Mouse (Mus musculus): Measurements from ENCODE around the gene Vwa2. TPM values are rescaled to one million over a fixed set of nuclear protein-coding genes. Genes with fewer than 3 reads are reported as not detected.

Vwa2 gene
- 0.22 and 0.23 TPM in 2 replicates for polyA plus RNA-seq (2016; fragmentation: Nextera tagmentation; extraction: Ambion mirVana)

DNA sequence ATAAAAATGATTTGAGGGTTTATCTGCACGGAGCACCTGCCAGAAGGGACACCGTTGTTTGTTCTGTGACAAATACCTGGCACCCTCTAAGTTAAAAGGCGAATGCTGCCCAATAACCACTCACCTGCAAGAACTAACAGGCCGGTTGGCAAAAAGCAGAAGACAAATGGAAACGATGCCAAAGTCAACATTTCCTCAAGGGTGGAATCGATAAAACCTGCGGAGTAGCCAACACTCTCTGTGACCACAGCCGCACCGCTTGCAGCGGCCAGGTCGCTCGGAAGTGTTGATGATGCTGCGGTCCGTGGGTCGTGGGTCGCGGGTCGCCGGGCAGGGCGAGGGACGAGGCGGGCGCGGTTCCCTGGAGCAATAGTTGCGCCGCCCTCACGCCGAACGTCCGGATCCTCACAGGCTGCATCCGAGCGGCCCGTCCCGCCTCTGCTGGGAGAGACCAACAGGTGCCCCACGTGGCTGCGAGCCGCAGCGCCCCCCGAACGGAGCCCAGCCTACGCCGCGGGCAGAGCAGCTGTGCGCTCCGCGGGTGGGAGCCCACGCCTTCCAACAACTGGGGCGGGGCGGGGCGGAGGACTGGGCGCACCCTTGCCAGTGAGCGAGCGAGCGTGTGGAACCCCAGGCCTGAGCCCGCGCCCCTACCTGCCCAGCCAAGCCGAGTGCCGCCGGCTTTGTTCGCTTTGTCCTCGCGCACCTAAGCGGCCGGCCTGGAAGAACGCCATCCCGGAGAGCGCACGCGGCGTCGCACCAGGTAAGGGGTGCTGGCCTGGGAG lies at the start of gene Vwa2:
TSS of gene Vwa2 (plus strand) at position 434 of the 785 bp plus-strand sequence.
- H3K4me1 ChIP-seq (replicated peaks): peaks cover 19% of the 10 kb centered on the region
- peak within 1 kb of the TSS; percentile 62; the same call in 1 of the 2 replicates for H3K9ac ChIP-seq
- peaks cover 68% of the 10 kb centered on the region for H3K27me3 ChIP-seq (replicated peaks)
- peak within 1 kb of the TSS; percentile 97 for H3K4me2 ChIP-seq
- ATAC-seq (ENCODE audit: insufficient number of reproducible peaks, low FRiP score): no peak
- H3K4me3 ChIP-seq: peak within 1 kb of the TSS; percentile 58
- 3% methylated on average over 71 of the region's 71 CpGs for WGBS
- H3K36me3 ChIP-seq: no peaks in the 10 kb centered on the region
- no peak within 1 kb of the TSS for H3K27ac ChIP-seq (ENCODE audit: poor library complexity, severe bottlenecking)
- no peaks in the 10 kb centered on the region for H3K9me3 ChIP-seq (replicated peaks)

DNA sequence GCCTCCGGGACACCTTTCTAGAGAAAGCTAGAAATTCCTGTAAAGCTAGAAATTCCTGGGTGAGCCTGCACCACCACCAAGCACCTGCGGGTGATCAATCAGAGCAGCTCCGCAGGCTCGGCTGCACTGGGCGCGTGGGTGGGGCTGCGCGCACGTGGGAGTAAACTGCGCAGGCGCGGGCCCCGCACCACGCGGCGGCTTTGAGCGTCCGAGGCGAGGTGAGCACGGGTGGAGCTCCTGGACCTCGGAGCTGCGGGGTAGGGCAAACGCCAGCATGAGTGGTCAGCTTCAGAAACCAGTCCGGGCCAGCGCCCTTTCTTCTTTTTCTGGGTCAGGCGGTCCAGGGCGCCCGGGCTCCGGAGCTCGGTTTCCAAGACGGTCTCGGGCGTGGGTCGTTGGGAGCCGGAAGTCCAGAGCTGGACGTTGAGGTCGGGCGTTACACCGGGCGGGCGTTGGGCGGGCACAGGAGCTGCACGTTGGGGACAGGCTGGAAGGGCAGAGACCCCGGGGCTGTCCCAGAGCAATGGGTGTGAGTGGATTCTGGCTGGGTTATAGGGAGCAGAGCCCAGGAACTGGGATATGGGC lies 47.9 kb upstream of the Vwa2 start, which contains the start of gene Tdrd1:
TSS of gene Tdrd1 (plus strand) at position 163 of the 585 bp plus-strand sequence.
- Histone ChIP-seq H3K36me3 (no peaks in the 10 kb centered on the region), H3K9me3 (replicated peaks) (no peaks in the 10 kb centered on the region), H3K27me3 (replicated peaks) (peaks cover 21% of the 10 kb centered on the region), H3K4me1 (replicated peaks) (peaks cover 10% of the 10 kb centered on the region), H3K4me3 (peak within 1 kb of the TSS; percentile 31), H3K4me2 (peak within 1 kb of the TSS; percentile 61), H3K27ac (ENCODE audit: poor library complexity, severe bottlenecking) (no peak within 1 kb of the TSS), H3K9ac (no peak within 1 kb of the TSS)
- ATAC-seq (ENCODE audit: insufficient number of reproducible peaks, low FRiP score): no peak
- WGBS: 42% methylated on average over 44 of the region's 44 CpGs

DNA sequence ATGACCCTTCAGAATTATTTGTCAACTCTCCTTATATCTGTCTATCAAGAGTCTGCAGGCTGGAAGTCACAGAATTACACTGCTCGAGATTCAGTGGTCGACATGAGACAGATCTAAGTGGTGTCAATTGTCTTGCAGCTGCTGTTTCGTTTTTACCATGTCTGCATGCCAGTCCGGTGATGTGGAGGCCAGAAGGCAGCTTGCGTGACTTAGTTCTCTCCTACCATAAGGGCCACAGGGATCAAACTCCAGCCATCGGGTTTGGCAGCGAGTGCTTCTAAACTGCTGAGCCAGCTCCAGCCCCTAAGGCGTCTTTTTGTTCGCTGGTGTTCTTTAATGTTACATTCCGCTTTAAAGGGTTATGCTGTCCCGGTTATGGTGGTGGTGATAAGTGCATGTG lies 45.7 kb upstream of the Vwa2 start:
- no peak overlapping the region for H3K9ac ChIP-seq
- H3K9me3 ChIP-seq (replicated peaks): no peaks in the 10 kb centered on the region
- H3K27me3 ChIP-seq (replicated peaks): peaks cover 23% of the 10 kb centered on the region
- H3K4me3 ChIP-seq: no peak overlapping the region
- H3K27ac ChIP-seq (ENCODE audit: poor library complexity, severe bottlenecking): no peak overlapping the region
- 79% methylated on average over 11 of the region's 11 CpGs for WGBS
- H3K4me2 ChIP-seq: no peak overlapping the region
- H3K4me1 ChIP-seq (replicated peaks): peaks cover 6% of the 10 kb centered on the region; the same call in 1 of the 2 replicates
- ATAC-seq (ENCODE audit: insufficient number of reproducible peaks, low FRiP score): no peak
- no peaks in the 10 kb centered on the region for H3K36me3 ChIP-seq

DNA sequence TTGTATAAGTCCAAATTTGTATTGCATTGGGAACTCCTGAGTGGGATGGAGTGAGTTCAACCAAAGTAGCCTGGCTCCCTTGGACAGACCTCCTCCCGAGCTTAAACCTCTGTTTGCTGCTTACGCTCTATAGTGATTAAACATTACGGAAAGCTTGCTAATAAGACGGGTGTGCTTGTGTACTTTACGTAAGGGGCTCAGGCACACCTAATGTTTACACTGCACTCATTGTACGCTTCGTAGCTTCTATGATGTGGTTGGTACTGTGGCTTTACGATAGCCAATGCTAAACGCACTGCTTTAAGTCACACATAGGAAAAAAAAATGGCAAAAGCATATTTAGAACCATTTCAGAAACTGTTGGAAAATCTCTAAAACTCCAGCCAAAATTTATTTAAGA lies 44.8 kb upstream of the Vwa2 start:
- peaks cover 19% of the 10 kb centered on the region for H3K27me3 ChIP-seq (replicated peaks)
- 90% methylated on average over 9 of the region's 9 CpGs for WGBS
- no peak overlapping the region for H3K4me3 ChIP-seq

DNA sequence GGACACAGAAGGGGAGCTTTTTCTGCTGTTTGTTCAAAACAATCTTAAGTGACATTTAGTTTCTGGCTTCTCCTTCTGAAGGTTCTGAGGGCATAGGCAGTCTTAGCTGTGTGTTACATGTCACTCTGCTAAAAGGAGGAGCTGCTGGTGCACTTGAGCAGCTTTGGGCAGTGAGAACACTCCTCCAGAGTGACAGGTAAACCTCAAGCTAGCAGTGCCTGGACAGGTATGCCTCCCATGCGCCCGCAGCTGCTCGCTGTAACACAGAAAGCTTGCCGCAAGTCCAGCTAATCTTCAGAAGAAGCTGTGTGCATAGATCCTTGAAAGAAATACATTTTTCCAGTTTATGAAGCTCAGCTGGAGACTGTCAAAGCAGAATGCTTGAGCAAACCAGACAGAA lies 43.9 kb upstream of the Vwa2 start:
- Histone ChIP-seq H3K27me3 (replicated peaks) (peaks cover 17% of the 10 kb centered on the region), H3K9me3 (replicated peaks) (no peaks in the 10 kb centered on the region), H3K4me2 (no peak overlapping the region), H3K4me3 (no peak overlapping the region), H3K4me1 (replicated peaks) (peaks cover 6% of the 10 kb centered on the region; the same call in 1 of the 2 replicates), H3K36me3 (no peaks in the 10 kb centered on the region), H3K9ac (no peak overlapping the region), H3K27ac (ENCODE audit: poor library complexity, severe bottlenecking) (no peak overlapping the region)
- WGBS: 92% methylated on average over 4 of the region's 4 CpGs
- ATAC-seq (ENCODE audit: insufficient number of reproducible peaks, low FRiP score): no peak

More for the DNA sequence above, 44.8 kb upstream of the Vwa2 start:
- H3K27ac ChIP-seq (ENCODE audit: poor library complexity, severe bottlenecking): no peak overlapping the region
- H3K9me3 ChIP-seq (replicated peaks): no peaks in the 10 kb centered on the region
- H3K36me3 ChIP-seq: no peaks in the 10 kb centered on the region
- H3K4me1 ChIP-seq (replicated peaks): peaks cover 6% of the 10 kb centered on the region; the same call in 1 of the 2 replicates
- no peak for ATAC-seq (ENCODE audit: insufficient number of reproducible peaks, low FRiP score)
- H3K4me2 ChIP-seq: no peak overlapping the region
- H3K9ac ChIP-seq: no peak overlapping the region

DNA sequence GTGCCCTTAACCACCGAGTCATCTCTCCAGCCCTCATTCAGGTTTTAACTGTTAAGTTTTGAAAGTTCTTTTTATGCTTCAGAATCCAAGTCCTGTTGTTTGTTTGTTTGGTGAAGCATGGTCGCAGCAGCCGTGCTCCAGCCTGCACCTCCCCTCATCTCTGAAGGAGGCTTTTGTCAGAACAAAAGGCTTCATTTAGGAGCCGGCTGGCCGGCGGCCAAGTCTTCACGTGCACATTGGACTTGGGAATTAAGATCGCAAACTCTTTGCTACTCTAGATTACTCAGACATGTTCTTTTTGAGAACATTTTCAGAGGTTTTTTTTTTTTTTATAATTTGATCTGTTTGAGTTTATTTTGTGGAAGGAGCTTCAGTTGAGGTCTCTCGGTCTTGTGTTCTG lies 38.7 kb upstream of the Vwa2 start:
- H3K4me3 ChIP-seq: no peak overlapping the region
- no peak overlapping the region for H3K4me2 ChIP-seq
- no peaks in the 10 kb centered on the region for H3K36me3 ChIP-seq
- H3K9me3 ChIP-seq (replicated peaks): no peaks in the 10 kb centered on the region
- no peak overlapping the region for H3K27ac ChIP-seq (ENCODE audit: poor library complexity, severe bottlenecking)
- no peak for ATAC-seq (ENCODE audit: insufficient number of reproducible peaks, low FRiP score)
- 72% methylated on average over 9 of the region's 9 CpGs for WGBS
- H3K9ac ChIP-seq: no peak overlapping the region
- H3K4me1 ChIP-seq (replicated peaks): 0 out of 2 replicates have a peak, but pooled peaks cover 5% of the 10 kb centered on the region
- 0 out of 2 replicates have a peak, but pooled peaks cover 5% of the 10 kb centered on the region for H3K27me3 ChIP-seq (replicated peaks)

DNA sequence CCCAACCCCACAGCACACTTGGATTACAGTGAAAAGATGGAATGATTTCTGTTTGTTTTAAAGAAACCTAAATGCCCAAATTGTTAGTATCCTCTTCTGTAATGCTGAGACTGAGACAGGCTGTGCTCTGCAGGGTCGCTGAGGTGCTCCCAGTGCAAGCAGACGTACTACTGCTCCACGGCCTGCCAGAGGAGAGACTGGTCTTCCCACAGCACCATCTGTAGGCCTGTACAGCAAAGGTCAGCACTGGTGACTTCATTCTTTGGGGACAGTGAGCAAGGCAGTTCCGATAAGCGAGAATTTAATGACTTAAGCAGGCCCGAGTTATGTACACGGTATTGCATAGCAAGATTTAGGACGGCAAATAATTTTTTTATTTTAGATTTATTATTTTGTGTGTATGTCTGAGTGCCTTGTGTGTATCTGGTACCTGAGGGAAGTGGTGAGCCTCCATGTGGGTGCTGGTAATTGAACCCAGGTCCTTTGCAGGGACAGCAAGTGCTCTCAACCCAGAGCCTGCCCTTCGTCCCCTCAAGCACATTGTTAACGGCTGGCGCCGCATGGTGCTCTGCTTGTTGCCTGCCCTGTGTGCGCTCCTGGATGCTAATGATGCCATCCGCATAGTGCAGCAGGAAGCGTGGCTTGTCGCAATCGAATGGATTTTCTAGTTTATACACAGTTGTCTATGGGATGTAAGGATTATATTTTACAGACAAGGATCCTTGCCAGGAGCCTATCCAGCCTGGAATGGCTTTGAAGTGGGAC lies 34.9 kb upstream of the Vwa2 start:
- H3K4me2 ChIP-seq: no peak overlapping the region
- no peaks in the 10 kb centered on the region for H3K27me3 ChIP-seq (replicated peaks)
- H3K9ac ChIP-seq: no peak overlapping the region
- no peaks in the 10 kb centered on the region for H3K36me3 ChIP-seq
- WGBS: 82% methylated on average over 17 of the region's 17 CpGs
- no peak overlapping the region for H3K4me3 ChIP-seq
- H3K9me3 ChIP-seq (replicated peaks): no peaks in the 10 kb centered on the region
- H3K27ac ChIP-seq (ENCODE audit: poor library complexity, severe bottlenecking): no peak overlapping the region
- no peak for ATAC-seq (ENCODE audit: insufficient number of reproducible peaks, low FRiP score)
- H3K4me1 ChIP-seq (replicated peaks): 0 out of 2 replicates have a peak, but pooled peaks cover 5% of the 10 kb centered on the region

DNA sequence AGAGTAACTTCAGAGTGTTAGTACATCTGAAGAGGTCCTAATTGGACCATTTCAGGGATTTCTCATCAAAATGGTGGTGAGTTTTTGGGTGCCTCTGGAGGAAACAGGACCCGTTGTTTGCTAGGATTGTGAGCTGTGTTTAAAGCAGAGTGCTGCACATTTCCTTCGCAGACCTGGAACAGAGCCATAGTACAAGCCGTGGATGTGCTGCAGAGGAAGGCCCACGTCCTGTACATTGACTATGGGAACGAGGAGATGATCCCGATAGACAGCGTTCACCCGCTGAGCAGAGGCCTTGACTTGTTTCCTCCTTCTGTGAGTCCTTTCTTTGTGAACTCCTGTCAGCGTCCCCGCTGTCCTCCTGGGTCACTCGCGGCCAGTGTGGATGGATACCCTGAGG lies 31.1 kb upstream of the Vwa2 start:
- Histone ChIP-seq H3K4me1 (replicated peaks) (no peaks in the 10 kb centered on the region), H3K4me3 (no peak overlapping the region), H3K27me3 (replicated peaks) (no peaks in the 10 kb centered on the region), H3K27ac (ENCODE audit: poor library complexity, severe bottlenecking) (no peak overlapping the region), H3K4me2 (no peak overlapping the region), H3K9me3 (replicated peaks) (0 out of 2 replicates have a peak, but pooled peaks cover 9% of the 10 kb centered on the region), H3K36me3 (no peaks in the 10 kb centered on the region), H3K9ac (no peak overlapping the region)
- no peak for ATAC-seq (ENCODE audit: insufficient number of reproducible peaks, low FRiP score)
- 76% methylated on average over 12 of the region's 12 CpGs for WGBS

DNA sequence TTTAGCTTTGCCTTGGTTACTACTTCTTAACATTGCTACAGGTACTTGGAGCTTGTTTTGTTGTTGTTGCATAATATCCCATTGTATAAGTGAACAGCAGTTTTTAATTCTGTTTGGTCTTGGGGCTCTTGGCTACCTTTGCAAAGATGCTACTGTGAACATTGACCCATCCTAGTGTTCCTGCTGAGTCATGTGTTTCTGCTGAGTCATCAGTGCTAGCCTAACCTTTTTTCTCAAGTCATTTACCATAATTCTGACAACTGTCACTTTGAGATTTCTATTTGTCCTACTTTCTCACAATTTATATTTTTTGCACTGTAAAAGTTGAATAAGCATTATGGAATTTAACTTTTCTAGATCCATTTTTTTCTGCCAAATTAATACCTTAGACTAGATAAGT lies 21.5 kb upstream of the Vwa2 start:
- H3K9me3 ChIP-seq (replicated peaks): no peaks in the 10 kb centered on the region
- no peak overlapping the region for H3K9ac ChIP-seq
- H3K4me2 ChIP-seq: no peak overlapping the region
- no peak overlapping the region for H3K27ac ChIP-seq (ENCODE audit: poor library complexity, severe bottlenecking)
- H3K4me3 ChIP-seq: no peak overlapping the region
- no peaks in the 10 kb centered on the region for H3K36me3 ChIP-seq
- no peak for ATAC-seq (ENCODE audit: insufficient number of reproducible peaks, low FRiP score)
- H3K4me1 ChIP-seq (replicated peaks): peaks cover 16% of the 10 kb centered on the region
- H3K27me3 ChIP-seq (replicated peaks): no peaks in the 10 kb centered on the region

DNA sequence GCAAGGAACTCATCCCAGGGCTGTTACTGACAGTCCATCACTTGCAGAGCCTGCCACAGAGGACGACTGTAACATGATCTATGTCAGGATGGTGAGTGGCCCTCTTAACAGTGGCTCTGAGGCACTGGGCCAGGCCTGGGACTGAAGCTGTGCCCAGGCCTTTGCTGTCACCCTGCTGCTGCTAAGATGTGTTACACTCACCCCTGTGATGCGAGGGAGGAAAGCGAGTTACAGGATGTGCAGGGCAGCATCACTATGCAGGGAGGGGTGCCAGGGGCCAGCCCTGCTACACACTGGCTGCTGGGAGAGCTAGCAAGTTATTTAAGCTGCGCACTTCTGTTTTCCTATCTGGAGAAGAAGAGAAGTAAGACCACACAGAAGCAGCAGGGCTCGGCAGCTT lies 17.6 kb upstream of the Vwa2 start:
- ATAC-seq (ENCODE audit: insufficient number of reproducible peaks, low FRiP score): peak; percentile 45; the same call in 1 of the 2 replicates
- peaks cover 13% of the 10 kb centered on the region for H3K4me1 ChIP-seq (replicated peaks)
- no peaks in the 10 kb centered on the region for H3K9me3 ChIP-seq (replicated peaks)
- H3K4me3 ChIP-seq: no peak overlapping the region
- H3K36me3 ChIP-seq: no peaks in the 10 kb centered on the region
- no peaks in the 10 kb centered on the region for H3K27me3 ChIP-seq (replicated peaks)
- H3K27ac ChIP-seq (ENCODE audit: poor library complexity, severe bottlenecking): 0 out of 2 replicates have a peak overlapping the region, but pooled peaks have one; percentile 0
- H3K4me2 ChIP-seq: no peak overlapping the region
- H3K9ac ChIP-seq: no peak overlapping the region
- whole genome bisulfite sequencing: 23% methylated on average over 5 of the region's 5 CpGs

DNA sequence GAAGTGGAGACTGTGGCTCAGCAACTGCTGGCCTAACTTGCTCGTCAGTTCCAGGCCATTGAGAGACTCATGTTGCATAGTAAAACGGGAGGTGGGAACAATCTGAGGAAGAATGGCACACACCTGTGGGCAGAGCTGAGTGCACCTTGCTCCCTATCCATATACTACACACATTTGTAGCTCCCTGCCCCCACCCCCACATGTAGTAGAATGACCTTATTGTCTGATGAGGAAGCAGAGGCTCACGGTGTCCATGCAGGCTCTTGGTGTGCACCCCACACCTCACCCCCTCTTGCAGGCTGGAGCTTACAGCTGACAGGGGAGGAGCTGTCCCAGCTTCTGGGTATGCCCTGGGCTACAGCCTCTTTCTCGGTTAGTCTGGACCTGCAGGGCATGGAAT lies 6.3 kb upstream of the Vwa2 start:
- Histone ChIP-seq H3K4me3 (no peak overlapping the region), H3K27me3 (replicated peaks) (peaks cover 20% of the 10 kb centered on the region), H3K9ac (no peak overlapping the region), H3K27ac (ENCODE audit: poor library complexity, severe bottlenecking) (no peak overlapping the region), H3K9me3 (replicated peaks) (no peaks in the 10 kb centered on the region), H3K4me1 (replicated peaks) (peaks cover under 1% of the 10 kb centered on the region; the same call in 1 of the 2 replicates), H3K4me2 (no peak overlapping the region), H3K36me3 (no peaks in the 10 kb centered on the region)
- 66% methylated on average over 4 of the region's 4 CpGs for WGBS
- ATAC-seq (ENCODE audit: insufficient number of reproducible peaks, low FRiP score): no peak
